Mouse (Mus musculus) cerebellum, adult 2 months (tissue): ENCODE measurements around the gene Zfp764.

Experiments used
- CTCF ChIP-seq: fragments of 200-500 bp; IDR thresholded peaks from 2 replicates; pipeline ENCODE4 v1.5.1; 2011; ENCODE audit warnings: low read depth, mild to moderate bottlenecking, control low read depth, low read length, moderate library complexity, borderline replicate concordance; ENCODE audit not compliant: insufficient read depth
- POLR2A ChIP-seq: fragments of 200-500 bp; IDR thresholded peaks from 2 replicates; pipeline ENCODE4 v1.6.1; 2011; ENCODE audit warnings: low read length, control low read depth, borderline replicate concordance; ENCODE audit not compliant: insufficient read depth

DNA sequence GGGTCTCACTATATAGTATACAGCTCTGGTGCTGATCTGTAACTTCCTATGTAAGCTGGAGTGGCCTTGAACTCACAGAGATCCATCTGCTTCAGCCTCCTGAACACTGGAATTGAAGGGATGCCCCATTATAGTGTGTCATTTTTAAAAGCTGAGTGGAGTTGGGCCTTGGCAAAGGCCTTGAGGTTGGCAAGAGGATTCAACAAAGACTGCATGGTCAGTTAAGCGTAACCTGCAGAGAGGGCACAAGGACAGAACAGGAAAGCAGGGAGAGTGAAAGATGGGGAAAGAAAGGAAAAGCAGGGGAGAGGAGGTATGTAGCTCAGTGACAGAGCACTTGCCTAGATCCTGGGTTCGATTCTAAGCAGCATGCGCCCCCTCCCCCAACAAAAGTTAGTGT, 18.7 kb upstream of the Zfp764 start:
- no peak for TF ChIP-seq CTCF
- no peak for TF ChIP-seq POLR2A
